Mouse (Mus musculus): ENCODE results near the gene Plac1. TPM values are rescaled to one million over a fixed set of nuclear protein-coding genes. Genes with fewer than 3 reads are reported as not detected.

The Plac1 gene
- total and polyA plus RNA-seq, 2 experiments: not detected

DNA sequence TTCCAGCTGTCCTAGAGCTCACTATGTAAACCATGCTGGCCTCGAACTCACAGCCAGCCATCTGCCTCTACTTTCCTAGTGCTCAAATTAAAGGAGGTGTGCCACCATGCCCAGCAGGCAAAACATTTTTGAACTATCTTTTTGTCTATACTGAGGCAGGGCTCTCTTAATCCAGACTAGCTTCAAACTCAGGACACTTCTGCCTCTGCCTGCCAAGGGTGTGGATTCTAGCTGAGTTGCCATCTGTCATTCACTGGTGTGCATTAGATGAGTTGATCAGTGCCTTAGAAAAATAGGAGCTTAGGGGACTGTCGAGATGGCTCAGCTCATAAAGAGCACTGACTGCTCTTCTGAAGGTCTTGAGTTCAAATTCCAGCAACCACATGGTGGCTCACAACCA is 216.9 kb downstream of the Plac1 start:
- Histone ChIP-seq H3K4me3 (ENCODE audit: insufficient read depth, low read depth, low read length) (no peak overlapping the region), H3K27ac (replicated peaks; ENCODE audit: insufficient read depth, low read depth, low read length) (no peak overlapping the region), H3K27me3 (ENCODE audit: control insufficient read depth, insufficient read depth, low read length) (no peaks in the 10 kb centered on the region), H3K79me2 (ENCODE audit: control insufficient read depth, insufficient read depth, low read length) (no peaks in the 10 kb centered on the region), H3K9ac (ENCODE audit: low read depth, low read length) (no peak overlapping the region), H3K4me1 (ENCODE audit: control insufficient read depth, insufficient read depth, low read length) (no peaks in the 10 kb centered on the region), H3K36me3 (ENCODE audit: control insufficient read depth, insufficient read depth, low read length) (peaks cover 13% of the 10 kb centered on the region)
- no peak for DNase-seq (ENCODE audit: extremely low read depth, low read depth, low spot score)
- TF ChIP-seq CTCF (IDR thresholded peaks at IDR 0.05; ENCODE audit: low read depth, low read length) (no peak), POLR2A (IDR thresholded peaks at IDR 0.05; ENCODE audit: extremely low read depth, insufficient read depth, low read length) (no peak)
- 86% methylated on average over 2 of the region's 2 CpGs for WGBS

Other genes with a start within 250 kb of the Plac1 start
- gene Fam122b, start 29.7 kb upstream of the Plac1 start, total RNA-seq (2014; rRNA removed): 1.2 and 1.5 TPM in 2 replicates
- 1.0 and 1.6 TPM in 2 replicates for gene Fam122b, start 29.7 kb upstream of the Plac1 start, polyA plus RNA-seq (2012; rRNA removed)
- not detected in 2 replicates for gene Fam122c, start 33.3 kb upstream of the Plac1 start, total RNA-seq (2014; rRNA removed)
- not detected in 2 replicates for gene Fam122c, start 33.3 kb upstream of the Plac1 start, polyA plus RNA-seq (2012; rRNA removed)
- gene Mospd1, start 130.4 kb upstream of the Plac1 start, total RNA-seq (2014; rRNA removed): 14.6 and 15.3 TPM in 2 replicates
- gene Mospd1, start 130.4 kb upstream of the Plac1 start, polyA plus RNA-seq (2012; rRNA removed): 1.5 and 1.6 TPM in 2 replicates
- gene Etd, start 194.8 kb upstream of the Plac1 start, total RNA-seq (2014; rRNA removed): not detected in 2 replicates
- not detected in 2 replicates for gene Etd, start 194.8 kb upstream of the Plac1 start, polyA plus RNA-seq (2012; rRNA removed)

Data from liver, adult 2 months (tissue).